Mouse (Mus musculus): Measurements from ENCODE around the gene Vim.
"Not testable (repeated sequence)": the region's sequence is repeated elsewhere in the genome, so short reads cannot be mapped to it uniquely, and the experiment has no call there.

DNA sequence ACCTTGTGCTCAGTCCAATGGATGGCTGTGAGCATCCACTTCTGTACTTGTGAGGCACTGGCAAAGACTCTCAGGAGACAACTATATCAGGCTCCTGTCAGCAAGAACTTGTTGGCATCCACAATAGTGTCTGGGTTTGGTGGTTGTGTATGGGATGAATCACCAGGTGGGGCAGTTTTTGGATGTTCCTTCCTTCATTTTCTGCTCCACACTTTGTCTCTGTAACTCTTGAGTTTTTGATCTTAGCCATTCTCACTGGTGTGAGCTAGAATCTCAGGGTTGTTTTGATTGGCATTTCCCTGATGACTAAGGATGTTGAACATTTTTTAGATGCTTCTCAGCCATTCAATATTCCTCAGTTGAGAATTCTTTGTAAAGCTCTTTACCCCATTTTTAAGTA lies 10.0 kb downstream of the Vim start:
- TF ChIP-seq POLR2A (IDR thresholded peaks at IDR 0.05; ENCODE audit: control insufficient read depth, low read depth, low read length); CTCF (IDR thresholded peaks at IDR 0.05; ENCODE audit: control insufficient read depth, insufficient read depth, insufficient replicate concordance, low read depth, low read length): not testable (repeated sequence)

Measured in testis, adult 2 months (tissue).